Mouse (Mus musculus): ENCODE results near the gene Rbfox1.

DNA sequence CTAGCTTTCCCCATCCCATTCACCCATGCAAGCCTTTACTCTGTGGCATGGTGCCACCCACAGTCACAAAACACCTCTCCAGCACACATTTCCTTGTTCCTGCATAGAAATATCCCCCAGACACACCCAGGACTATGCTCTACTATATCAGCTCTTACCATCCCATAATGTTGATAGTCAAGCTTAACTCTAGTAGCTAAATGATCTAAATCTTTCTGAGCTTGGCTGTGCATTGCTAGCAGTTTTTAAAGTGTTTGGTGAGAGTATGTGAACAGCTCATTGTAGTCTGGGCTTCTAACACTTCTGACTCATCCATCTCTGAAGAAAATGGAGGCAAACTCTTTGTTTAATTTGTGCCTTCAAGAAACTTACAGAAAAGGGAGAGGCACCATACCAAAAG is 297.2 kb downstream of the Rbfox1 start:
- TF ChIP-seq POLR2A (IDR thresholded peaks at IDR 0.05; ENCODE audit: low read depth, low read length) (no peak), CTCF (IDR thresholded peaks at IDR 0.05; ENCODE audit: borderline replicate concordance, insufficient read depth, low read length) (no peak)
